Mouse (Mus musculus): Measurements from ENCODE around the gene Olfr497.

The Olfr497 gene

DNA sequence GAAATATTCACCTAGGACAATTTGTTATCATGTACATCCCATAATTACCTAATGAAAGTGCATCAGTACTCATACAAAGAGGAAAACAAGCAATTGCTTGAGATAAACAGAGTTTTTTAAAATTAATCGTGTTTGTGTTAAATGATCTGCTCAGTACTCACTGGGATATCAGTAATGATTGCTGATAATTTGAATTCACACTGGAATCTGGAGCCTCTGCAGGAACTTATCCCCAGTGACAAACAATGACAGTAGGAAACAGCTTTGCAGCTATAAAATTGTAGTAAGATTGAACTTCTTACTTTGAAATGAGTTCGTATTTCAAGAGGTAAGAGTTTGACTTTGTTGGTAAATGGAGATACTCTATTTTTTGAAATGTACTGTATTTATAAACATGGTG lies at the start of gene Olfr497:
Gene Olfr497 (plus strand): TSS at position 301 of the 400 bp plus-strand sequence.
- DNase-seq (ENCODE audit: low spot score) = no peak

GRCm38 (mm10) chr7:108392867-108393266 lies 27.4 kb upstream of the Olfr497 start, which contains the start of gene Olfr495:
Gene Olfr495, plus strand, starts transcription at chr7:108393167.
- DNase-seq (ENCODE audit: low spot score) = no peak

DNA sequence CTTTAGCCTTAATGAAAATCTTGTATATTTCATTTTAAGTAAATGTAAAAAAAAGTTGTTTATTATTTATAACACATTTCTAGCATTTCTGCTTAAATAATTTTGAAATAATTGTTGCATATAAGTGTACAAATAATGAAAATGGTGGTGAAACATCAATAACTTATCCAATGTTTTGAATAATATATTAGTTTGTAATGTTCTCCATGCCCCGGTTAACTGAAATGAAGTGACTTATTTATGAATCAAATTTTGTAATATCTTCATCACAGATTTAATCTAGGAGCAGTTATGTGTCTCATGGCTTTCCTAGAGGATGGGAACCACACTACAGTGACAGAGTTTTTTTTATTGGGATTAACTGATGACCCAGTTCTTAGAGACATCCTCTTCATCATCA lies 44.8 kb downstream of the Olfr497 start, which contains the start of gene Olfr498:
Gene Olfr498 (plus strand): TSS at position 301 of the 400 bp plus-strand sequence.
- DNase-seq (ENCODE audit: low spot score) = no peak
